26 mouse cellular contexts compared by ENCODE assay signal in the genomic region with DNA sequence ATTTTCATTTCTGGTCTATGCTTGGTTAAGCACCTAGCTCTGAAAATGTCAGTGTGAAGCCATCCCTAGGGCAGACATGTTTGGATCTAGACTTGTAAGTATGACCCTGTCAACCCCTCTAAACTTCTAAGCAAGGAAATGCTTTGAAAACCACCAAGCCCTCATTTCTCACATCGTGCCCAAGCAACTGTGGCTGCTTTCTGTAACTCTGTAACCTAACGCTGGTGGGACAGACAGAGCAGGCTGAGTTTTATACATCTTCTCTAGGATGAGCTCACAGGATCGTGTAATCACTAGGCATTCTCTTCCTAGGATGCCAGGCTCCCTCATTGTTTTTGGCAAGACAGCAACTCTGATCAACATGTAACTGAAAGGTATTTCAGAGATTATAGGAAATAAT.
"Had no signal": no experiment of that assay in that cellular context is flagged by ENCODE, and none has a peak within 500 bp of the region (broad histone marks: within the 10 kb centered on the region; RNA-seq: fewer than 3 reads in every experiment).

No protein-coding gene starts in this region.

- H3K4me2 ChIP-seq: heart, embryonic 12.5 days; hindbrain, embryonic 12.5 days; hindbrain, embryonic 14.5 days; intestine, embryonic 15.5 days; kidney, embryonic 15.5 days; limb, embryonic 12.5 days; liver, embryonic 11.5 days; liver, embryonic 13.5 days had no signal

- H3K36me3 ChIP-seq: heart, embryonic 10.5 days; heart, embryonic 12.5 days; hindbrain, embryonic 12.5 days; intestine, embryonic 15.5 days; kidney, embryonic 15.5 days; limb, embryonic 10.5 days; limb, embryonic 12.5 days; liver, embryonic 13.5 days had no signal

- H3K4me1 ChIP-seq: heart, embryonic 10.5 days; heart, embryonic 12.5 days; hindbrain, embryonic 12.5 days; intestine, embryonic 15.5 days; limb, embryonic 10.5 days; limb, embryonic 12.5 days; liver, embryonic 13.5 days had no signal

- H3K9me3 ChIP-seq: heart, embryonic 10.5 days; heart, embryonic 12.5 days; hindbrain, embryonic 12.5 days; intestine, embryonic 15.5 days; kidney, embryonic 15.5 days; limb, embryonic 10.5 days; liver, embryonic 13.5 days had no signal

- H3K9ac ChIP-seq: heart, embryonic 12.5 days; hindbrain, embryonic 12.5 days; hindbrain, embryonic 14.5 days; intestine, embryonic 15.5 days; kidney, embryonic 15.5 days; limb, embryonic 12.5 days; liver, embryonic 13.5 days had no signal

- H3K27me3 ChIP-seq: heart, embryonic 12.5 days; hindbrain, embryonic 12.5 days; intestine, embryonic 15.5 days; kidney, embryonic 15.5 days; limb, embryonic 12.5 days; liver, embryonic 13.5 days had no signal

- H3K27ac ChIP-seq: heart, embryonic 10.5 days; hindbrain, embryonic 12.5 days; hindbrain, embryonic 14.5 days; intestine, embryonic 15.5 days; kidney, embryonic 15.5 days; layer of hippocampus, adult 2 months; left cerebral cortex, adult 2 months; limb, embryonic 10.5 days; limb, embryonic 12.5 days; liver, embryonic 13.5 days had no signal

- DNase-seq: gastrocnemius, postnatal 14 days; gastrocnemius, postnatal 36 days; heart, adult 18-20 months; heart, postnatal 10 days; heart, postnatal 36 days; kidney, adult 18-20 months; kidney, adult 8-10 months; kidney, postnatal 10 days; kidney, postnatal 25 days; kidney, postnatal 4 days; liver; liver, embryonic 13.5 days had no signal

- H3K4me3 ChIP-seq: heart, embryonic 10.5 days; heart, embryonic 12.5 days; hindbrain, embryonic 12.5 days; intestine, embryonic 15.5 days; kidney, embryonic 15.5 days; layer of hippocampus, adult 2 months; left cerebral cortex, adult 2 months; limb, embryonic 10.5 days; limb, embryonic 12.5 days; liver, embryonic 13.5 days had no signal

- ATAC-seq: hindbrain, embryonic 16.5 days; inflammation-experienced regulatory T-cells, adult 6 months; intestine, embryonic 15.5 days; intestine, postnatal 0 days had no signal
